Mouse (Mus musculus) lung, postnatal 0 days (tissue): Measurements from ENCODE around the gene Dclre1b.

Source experiments
- CTCF ChIP-seq: IDR thresholded peaks from 2 replicates; pipeline ENCODE4 v1.5.1; 2016; ENCODE audit warnings: antibody characterized with exemption, mild to moderate bottlenecking
- EP300 ChIP-seq: IDR thresholded peaks from 2 replicates; pipeline ENCODE4 v1.6.1; 2016; ENCODE audit warnings: antibody characterized with exemption, mild to moderate bottlenecking, control low read depth

GRCm38 (mm10) chr3:103835951-103836310 lies 26.7 kb upstream of the Dclre1b start:
- TF ChIP-seq CTCF (no peak), EP300 (no peak)
